Mouse (Mus musculus) bone marrow, adult 2 months (tissue): ENCODE data around the gene Prkar2b.

Source experiments
- CTCF ChIP-seq: fragments of 200-500 bp; IDR thresholded peaks from 2 replicates; pipeline ENCODE4 v1.5.1; 2011; ENCODE audit warnings: low read length, control low read depth; ENCODE audit not compliant: control insufficient read depth, insufficient read depth
- POLR2A ChIP-seq: fragments of 200-500 bp; IDR thresholded peaks from 2 replicates; pipeline ENCODE4 v1.6.1; 2011; ENCODE audit warnings: low read depth, mild to moderate bottlenecking, control low read depth, low read length, borderline replicate concordance; ENCODE audit not compliant: control insufficient read depth

DNA sequence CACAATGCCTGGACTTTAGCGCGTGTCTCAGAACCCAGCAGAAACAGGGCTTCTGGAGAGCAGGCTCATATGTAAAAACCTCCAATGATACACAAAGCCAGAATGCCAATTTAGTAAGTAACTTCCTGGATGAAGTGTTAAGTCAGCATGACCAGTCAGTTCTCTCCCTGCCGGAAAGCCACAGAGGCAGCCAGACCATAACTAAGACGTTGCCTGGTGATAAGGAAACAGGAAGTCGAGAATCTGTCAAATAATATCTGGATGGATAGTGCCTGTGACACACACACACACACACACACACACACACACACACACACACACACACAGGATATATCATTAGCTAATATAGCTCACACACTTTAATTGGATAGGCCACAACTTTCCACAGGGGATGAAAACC, 64.2 kb downstream of the Prkar2b start:
- TF ChIP-seq POLR2A = no peak
- TF ChIP-seq CTCF = no peak
